Mouse (Mus musculus) hindbrain, embryonic 15.5 days (tissue): ENCODE data around the gene Ccdc160. TPM values are rescaled to one million over a fixed set of nuclear protein-coding genes. Genes with fewer than 3 reads are reported as not detected.

Experiments
- ATAC-seq: fragments of 200-750 bp; cut with Nextera tagmentation; 2 replicates; pipeline ENCODE4 v1.8.0; 2017; ENCODE audit warnings: low read depth, moderate number of reproducible peaks, moderate TSS enrichment; ENCODE audit not compliant: low FRiP score
- H3K27ac ChIP-seq: fragments of 300-500 bp; sonication (generic); replicated peaks from 2 replicates; pipeline ENCODE4 v1.5.1; 2015; ENCODE audit warnings: mild to moderate bottlenecking, inconsistent platforms
- H3K27me3 ChIP-seq: fragments of 300-500 bp; sonication (generic); 2 replicates; pipeline ENCODE4 v1.6.1; 2015; ENCODE audit warnings: control low read depth, inconsistent platforms
- H3K36me3 ChIP-seq: fragments of 300-500 bp; sonication (generic); 2 replicates; pipeline ENCODE4 v1.6.1; 2015; ENCODE audit warnings: control low read depth, inconsistent platforms
- H3K4me1 ChIP-seq: fragments of 300-500 bp; sonication (generic); replicated peaks from 2 replicates; pipeline ENCODE4 v1.6.1; 2015; ENCODE audit warnings: control low read depth, inconsistent platforms
- H3K4me2 ChIP-seq: fragments of 300-500 bp; sonication (generic); 2 replicates; pipeline ENCODE4 v1.6.1; 2015; ENCODE audit warnings: moderate library complexity, mild to moderate bottlenecking, inconsistent platforms
- H3K4me3 ChIP-seq: fragments of 300-500 bp; sonication (generic); 2 replicates; pipeline ENCODE4 v1.5.1; 2015; ENCODE audit warnings: mild to moderate bottlenecking, inconsistent platforms
- H3K9ac ChIP-seq: fragments of 300-500 bp; sonication (generic); 2 replicates; pipeline ENCODE4 v1.6.1; 2015; ENCODE audit warnings: inconsistent platforms
- H3K9me3 ChIP-seq: fragments of 300-500 bp; sonication (generic); 2 replicates; pipeline ENCODE4 v1.6.1; 2016; ENCODE audit warnings: control low read depth, inconsistent platforms
- WGBS: fragments of 180-500 bp; shearing (Covaris S2); methylation state at CpG from one replicate; pipeline ENCODE4 v1.1.7; 2015; 5-methylcytosine and 5-hydroxymethylcytosine counted together
- polyA plus RNA-seq: library from polyadenylated mRNA; unstranded; fragments of >200 nt; fragmentation: Nextera tagmentation; extraction: Ambion mirVana; gene quantifications from 2 replicates; pipeline ENCODE4 v1.2.1, GENCODE M21; 2015

The Ccdc160 gene
- polyA plus RNA-seq = 6.9 and 7.5 TPM in 2 replicates

DNA sequence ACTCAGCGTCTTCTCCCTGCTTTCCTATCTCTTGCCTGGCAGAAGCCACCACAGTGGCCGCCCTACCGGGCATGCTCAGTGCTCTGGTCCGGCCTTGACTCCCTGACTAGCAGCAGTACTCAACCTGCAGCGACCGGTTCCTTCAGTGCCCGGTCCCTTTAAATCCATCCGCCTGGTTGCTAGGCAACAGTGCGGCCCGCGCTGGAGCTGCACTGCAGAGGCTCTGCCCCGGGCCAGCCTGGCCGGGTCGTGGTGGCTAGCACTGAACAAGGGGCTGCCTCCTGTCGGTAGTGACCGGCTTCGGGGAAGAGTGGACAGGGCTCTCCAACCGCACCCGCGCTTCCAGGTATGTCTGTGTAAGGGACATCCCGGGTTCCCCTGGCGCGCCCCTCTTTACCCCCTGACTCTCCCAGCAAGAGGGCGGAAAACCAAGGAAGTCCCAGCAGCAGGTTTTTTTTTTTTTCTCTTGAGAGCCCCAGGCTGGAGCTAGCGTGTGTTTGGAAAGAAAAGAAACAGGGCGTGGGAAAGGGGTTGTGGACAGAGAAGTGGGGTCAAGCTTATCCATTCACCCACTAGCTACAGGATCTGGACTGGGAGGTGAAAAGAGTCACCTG is at the start of gene Ccdc160:
Gene Ccdc160, plus strand, starts transcription at position 221 of the 614 bp plus-strand sequence.
- H3K4me3 ChIP-seq = peak within 1 kb of the TSS; percentile 50
- H3K4me1 ChIP-seq = peaks cover 5% of the 10 kb centered on the region; the same call in 1 of the 2 replicates
- H3K36me3 ChIP-seq = no peaks in the 10 kb centered on the region
- peak; percentile 99 for ATAC-seq
- peak within 1 kb of the TSS; percentile 53 for H3K9ac ChIP-seq
- peak within 1 kb of the TSS; percentile 57 for H3K4me2 ChIP-seq
- no peaks in the 10 kb centered on the region for H3K27me3 ChIP-seq
- peak within 1 kb of the TSS; percentile 70 for H3K27ac ChIP-seq
- no peaks in the 10 kb centered on the region for H3K9me3 ChIP-seq
- WGBS = 14% methylated on average over 26 of the region's 26 CpGs

DNA sequence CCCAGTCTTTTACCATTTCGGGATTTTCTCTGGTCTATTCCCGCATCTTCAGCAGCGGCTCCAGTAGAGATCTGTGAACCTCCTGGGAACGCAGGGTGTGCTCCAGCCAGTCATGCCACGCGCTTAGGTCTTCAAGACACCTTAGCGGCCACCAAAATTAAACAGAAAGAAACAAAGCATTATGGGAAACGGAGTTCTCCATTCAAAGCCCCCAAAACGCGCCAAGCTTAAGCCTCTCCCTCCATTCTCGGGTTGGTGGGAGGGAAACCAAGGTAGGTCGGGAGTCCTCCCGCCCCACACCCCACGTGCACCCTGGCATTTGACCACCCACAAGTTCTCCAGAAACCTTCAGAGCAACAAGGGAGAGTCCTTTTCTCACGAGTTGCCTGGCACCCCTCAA is 47.2 kb upstream of the Ccdc160 start:
- ATAC-seq = no peak
- 16% methylated on average over 15 of the region's 15 CpGs for WGBS
- Histone ChIP-seq H3K27me3 (peaks cover 7% of the 10 kb centered on the region; the same call in 1 of the 2 replicates), H3K9ac (no peak overlapping the region; the same call in 1 of the 2 replicates), H3K27ac (no peak overlapping the region), H3K4me1 (0 out of 2 replicates have a peak, but pooled peaks cover 5% of the 10 kb centered on the region), H3K36me3 (no peaks in the 10 kb centered on the region), H3K4me2 (peak overlapping the region; percentile 96), H3K9me3 (no peaks in the 10 kb centered on the region), H3K4me3 (peak overlapping the region; percentile 48)

DNA sequence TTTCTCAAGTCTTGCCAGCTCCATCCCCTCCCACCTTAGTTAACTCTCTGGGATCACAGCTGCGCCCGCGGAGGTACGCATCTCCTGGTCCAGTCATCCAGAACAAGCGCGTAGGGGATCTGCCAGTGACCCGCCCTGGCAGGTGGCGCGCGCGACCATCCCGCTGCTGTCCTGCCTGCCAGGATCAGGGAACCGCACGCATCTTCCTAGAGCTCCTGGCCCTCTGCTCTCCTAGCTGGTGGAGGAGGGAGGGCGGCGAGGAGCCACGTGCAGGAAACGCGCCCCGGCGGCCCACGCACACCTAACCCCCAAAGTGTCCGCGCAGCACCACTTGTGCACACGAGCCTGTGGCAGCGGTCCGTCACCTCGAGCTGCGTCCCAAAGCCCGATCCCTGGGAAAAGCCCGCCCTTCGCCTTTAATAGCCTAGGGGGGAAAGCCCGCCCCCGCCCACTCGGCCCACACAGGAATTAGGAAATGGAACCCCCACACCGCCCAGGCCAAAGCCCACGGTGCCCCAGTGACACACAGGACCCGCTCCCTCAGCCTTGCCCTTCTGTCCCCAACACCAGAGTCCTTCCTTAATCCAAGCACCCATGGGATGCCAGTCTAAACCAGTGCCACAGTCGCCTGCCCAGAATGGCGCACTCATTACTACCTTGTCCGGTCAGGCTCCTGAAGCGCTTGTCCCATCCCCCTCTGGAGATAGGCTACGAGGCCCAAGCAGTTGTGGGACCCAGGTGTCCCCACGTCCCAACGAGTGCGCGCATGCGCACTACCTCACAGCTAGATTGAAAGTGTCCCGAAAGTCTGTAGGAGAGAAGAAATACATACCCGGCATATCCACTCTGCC is 46.6 kb upstream of the Ccdc160 start:
- 0 out of 2 replicates have a peak, but pooled peaks cover 5% of the 10 kb centered on the region for H3K4me1 ChIP-seq
- 22% methylated on average over 49 of the region's 50 CpGs for WGBS
- ATAC-seq = no peak

DNA sequence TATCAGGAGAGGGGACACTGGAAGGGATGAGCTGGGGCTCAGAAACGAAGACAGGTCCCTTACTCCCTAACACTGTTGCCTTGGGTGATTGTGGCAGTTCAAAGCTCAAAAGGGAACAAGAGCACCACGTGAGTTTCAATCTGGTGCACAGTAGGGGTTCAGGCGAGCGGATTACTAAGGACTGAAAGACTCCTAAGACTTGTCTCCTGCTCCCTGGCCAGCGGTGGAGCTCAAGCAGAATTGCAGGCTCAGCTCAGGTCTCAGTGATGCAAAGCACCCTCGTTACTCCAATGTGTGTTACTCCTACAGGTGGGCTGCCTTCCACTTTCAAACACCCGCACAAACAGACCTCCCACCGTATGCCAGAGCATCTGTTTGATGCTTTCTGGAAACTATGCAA is 45.5 kb upstream of the Ccdc160 start:
- no peaks in the 10 kb centered on the region for H3K9me3 ChIP-seq
- H3K9ac ChIP-seq = no peak overlapping the region
- H3K4me2 ChIP-seq = no peak overlapping the region; the same call in 1 of the 2 replicates
- no peak for ATAC-seq
- H3K27me3 ChIP-seq = peaks cover 7% of the 10 kb centered on the region; the same call in 1 of the 2 replicates
- no peak overlapping the region for H3K4me3 ChIP-seq
- H3K36me3 ChIP-seq = no peaks in the 10 kb centered on the region
- H3K4me1 ChIP-seq = 0 out of 2 replicates have a peak, but pooled peaks cover 5% of the 10 kb centered on the region
- WGBS = 11% methylated on average over 8 of the region's 8 CpGs
- H3K27ac ChIP-seq = no peak overlapping the region

More for the DNA sequence above, 46.6 kb upstream of the Ccdc160 start:
- Histone ChIP-seq H3K27me3 (peaks cover 7% of the 10 kb centered on the region; the same call in 1 of the 2 replicates), H3K9me3 (no peaks in the 10 kb centered on the region), H3K4me2 (peak overlapping the region; percentile 96), H3K36me3 (no peaks in the 10 kb centered on the region), H3K4me3 (peak overlapping the region; percentile 48), H3K27ac (no peak overlapping the region), H3K9ac (peak overlapping the region; percentile 41)

DNA sequence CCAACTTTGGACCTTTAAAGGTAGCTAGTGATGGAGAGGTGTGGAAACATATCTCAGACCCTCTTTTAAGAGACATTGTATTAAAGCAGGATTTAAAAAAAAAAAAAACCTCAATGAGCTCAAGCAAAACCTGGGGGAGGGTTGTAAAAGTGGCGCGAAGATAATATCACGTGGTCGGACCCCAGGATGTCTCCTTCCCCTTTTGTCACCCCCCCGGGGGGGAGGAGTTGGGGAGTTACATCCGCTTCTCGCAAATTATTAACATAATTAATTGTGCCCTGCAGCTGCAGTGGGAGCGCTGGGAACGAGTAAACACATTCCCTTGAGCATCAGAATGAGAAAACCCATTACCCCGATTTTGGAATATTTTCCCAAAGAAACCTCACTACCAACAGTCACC is 45.1 kb upstream of the Ccdc160 start:
- H3K4me1 ChIP-seq = 0 out of 2 replicates have a peak, but pooled peaks cover 5% of the 10 kb centered on the region
- H3K4me3 ChIP-seq = no peak overlapping the region
- no peak for ATAC-seq
- no peaks in the 10 kb centered on the region for H3K9me3 ChIP-seq
- no peak overlapping the region for H3K27ac ChIP-seq
- WGBS = 14% methylated on average over 10 of the region's 10 CpGs
- no peaks in the 10 kb centered on the region for H3K36me3 ChIP-seq
- peaks cover 7% of the 10 kb centered on the region; the same call in 1 of the 2 replicates for H3K27me3 ChIP-seq
- H3K9ac ChIP-seq = no peak overlapping the region
- no peak overlapping the region for H3K4me2 ChIP-seq

DNA sequence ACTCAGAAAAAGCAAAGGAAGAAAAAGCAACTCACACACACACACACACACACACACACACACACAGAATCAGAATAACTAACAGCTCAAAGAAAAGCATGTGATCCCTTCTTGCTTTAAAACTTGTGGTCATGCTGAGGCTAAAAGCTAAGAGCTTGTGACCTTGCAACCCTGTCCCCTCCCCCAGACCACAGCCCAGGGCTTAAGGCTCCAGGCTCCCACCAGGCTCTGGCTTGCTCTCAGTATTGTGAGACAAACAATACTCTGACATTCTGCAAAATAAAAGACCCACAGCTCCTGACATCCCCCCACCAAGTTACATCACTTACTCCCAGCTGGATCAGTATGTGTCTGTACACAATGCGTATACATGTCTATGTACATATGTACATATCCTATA is 44.2 kb upstream of the Ccdc160 start:
- H3K4me1 ChIP-seq = 0 out of 2 replicates have a peak, but pooled peaks cover 5% of the 10 kb centered on the region
- no peak overlapping the region for H3K4me2 ChIP-seq
- no peak for ATAC-seq
- H3K27me3 ChIP-seq = peaks cover 7% of the 10 kb centered on the region; the same call in 1 of the 2 replicates
- H3K4me3 ChIP-seq = no peak overlapping the region
- H3K27ac ChIP-seq = no peak overlapping the region
- no peak overlapping the region for H3K9ac ChIP-seq
- WGBS = 54% methylated on average over 1 of the region's 1 CpGs
- H3K36me3 ChIP-seq = no peaks in the 10 kb centered on the region
- H3K9me3 ChIP-seq = no peaks in the 10 kb centered on the region

DNA sequence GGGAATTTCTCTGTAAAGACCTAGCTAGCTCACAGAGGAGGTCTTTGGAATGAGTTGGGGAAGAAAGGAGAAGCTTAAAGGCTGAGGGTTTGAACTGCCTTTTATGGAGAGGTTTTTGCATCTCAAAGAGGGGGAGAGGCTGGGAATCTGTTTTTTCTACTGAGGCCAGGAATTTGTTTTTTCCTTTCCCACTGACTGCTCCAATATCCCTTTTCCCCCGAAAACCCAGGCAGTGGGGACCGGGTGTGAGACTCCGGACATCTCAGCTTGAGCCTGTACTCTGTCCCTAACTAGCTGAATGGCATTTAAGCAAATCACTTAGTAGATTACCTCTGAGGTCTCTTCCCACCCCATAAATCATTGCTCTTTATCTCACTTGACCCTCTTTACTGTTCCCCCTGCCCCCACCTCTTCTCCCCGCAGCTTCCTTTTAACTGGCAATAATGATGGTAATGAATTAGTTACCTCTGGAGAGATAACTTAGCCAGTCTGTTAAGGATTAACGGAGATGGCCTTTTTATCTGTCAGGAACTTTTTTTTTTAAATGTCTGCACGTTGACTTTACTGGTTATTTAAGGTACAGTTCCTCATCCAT is 37.4 kb upstream of the Ccdc160 start:
- ATAC-seq = no peak
- H3K4me1 ChIP-seq = no peaks in the 10 kb centered on the region
- H3K9me3 ChIP-seq = no peaks in the 10 kb centered on the region
- 19% methylated on average over 6 of the region's 6 CpGs for WGBS
- no peak overlapping the region for H3K9ac ChIP-seq
- no peaks in the 10 kb centered on the region for H3K27me3 ChIP-seq
- no peak overlapping the region for H3K27ac ChIP-seq
- H3K4me2 ChIP-seq = no peak overlapping the region
- no peak overlapping the region for H3K4me3 ChIP-seq
- no peaks in the 10 kb centered on the region for H3K36me3 ChIP-seq

DNA sequence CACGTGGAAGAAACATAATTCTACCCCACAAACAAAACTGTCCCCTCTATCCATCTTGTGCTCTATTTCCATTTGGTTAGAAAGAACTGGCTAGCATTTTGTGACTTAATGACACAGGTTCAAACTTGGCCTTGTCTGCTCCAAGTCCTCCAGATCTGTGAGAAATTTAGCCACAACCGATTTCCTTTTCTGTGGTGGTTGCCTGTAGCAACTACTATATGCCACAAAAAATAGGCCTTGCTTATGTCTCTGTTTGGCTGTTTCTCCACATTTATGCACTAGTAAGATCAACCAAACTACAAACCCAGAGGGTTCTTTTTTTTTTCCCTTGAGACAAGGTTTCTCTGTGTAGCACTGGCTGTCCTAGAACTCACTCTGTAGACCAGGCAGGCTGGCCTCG is 33.8 kb upstream of the Ccdc160 start:
- H3K27ac ChIP-seq = no peak overlapping the region
- no peak overlapping the region for H3K4me3 ChIP-seq
- no peaks in the 10 kb centered on the region for H3K9me3 ChIP-seq
- H3K4me2 ChIP-seq = no peak overlapping the region
- no peaks in the 10 kb centered on the region for H3K36me3 ChIP-seq
- 83% methylated on average over 3 of the region's 3 CpGs for WGBS
- no peak overlapping the region for H3K9ac ChIP-seq
- H3K4me1 ChIP-seq = no peaks in the 10 kb centered on the region
- H3K27me3 ChIP-seq = no peaks in the 10 kb centered on the region
- ATAC-seq = no peak

DNA sequence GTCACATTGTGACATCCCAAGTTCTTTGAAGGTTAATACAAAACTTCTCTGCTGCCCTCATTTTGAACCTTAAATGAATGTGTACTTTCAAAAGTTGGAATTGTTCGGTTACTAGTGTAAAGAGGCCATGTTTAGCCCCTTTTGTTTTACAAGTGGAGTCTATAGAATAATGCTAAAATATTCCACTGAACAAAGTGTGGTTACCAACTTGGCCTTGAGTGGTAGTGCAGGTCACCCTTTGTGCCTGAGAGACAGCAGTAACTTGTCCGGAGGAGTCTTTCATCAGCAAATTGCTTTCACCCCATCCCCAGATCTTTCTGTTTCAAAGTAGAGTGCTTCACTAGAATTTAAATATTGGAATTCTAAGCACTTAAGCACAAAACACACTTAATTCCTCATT is 31.8 kb upstream of the Ccdc160 start:
- no peak for ATAC-seq
- no peak overlapping the region for H3K27ac ChIP-seq
- H3K36me3 ChIP-seq = no peaks in the 10 kb centered on the region
- no peak overlapping the region for H3K4me2 ChIP-seq
- no peak overlapping the region for H3K4me3 ChIP-seq
- no peaks in the 10 kb centered on the region for H3K4me1 ChIP-seq
- H3K9me3 ChIP-seq = no peaks in the 10 kb centered on the region
- 68% methylated on average over 2 of the region's 2 CpGs for WGBS
- H3K27me3 ChIP-seq = no peaks in the 10 kb centered on the region
- no peak overlapping the region for H3K9ac ChIP-seq

DNA sequence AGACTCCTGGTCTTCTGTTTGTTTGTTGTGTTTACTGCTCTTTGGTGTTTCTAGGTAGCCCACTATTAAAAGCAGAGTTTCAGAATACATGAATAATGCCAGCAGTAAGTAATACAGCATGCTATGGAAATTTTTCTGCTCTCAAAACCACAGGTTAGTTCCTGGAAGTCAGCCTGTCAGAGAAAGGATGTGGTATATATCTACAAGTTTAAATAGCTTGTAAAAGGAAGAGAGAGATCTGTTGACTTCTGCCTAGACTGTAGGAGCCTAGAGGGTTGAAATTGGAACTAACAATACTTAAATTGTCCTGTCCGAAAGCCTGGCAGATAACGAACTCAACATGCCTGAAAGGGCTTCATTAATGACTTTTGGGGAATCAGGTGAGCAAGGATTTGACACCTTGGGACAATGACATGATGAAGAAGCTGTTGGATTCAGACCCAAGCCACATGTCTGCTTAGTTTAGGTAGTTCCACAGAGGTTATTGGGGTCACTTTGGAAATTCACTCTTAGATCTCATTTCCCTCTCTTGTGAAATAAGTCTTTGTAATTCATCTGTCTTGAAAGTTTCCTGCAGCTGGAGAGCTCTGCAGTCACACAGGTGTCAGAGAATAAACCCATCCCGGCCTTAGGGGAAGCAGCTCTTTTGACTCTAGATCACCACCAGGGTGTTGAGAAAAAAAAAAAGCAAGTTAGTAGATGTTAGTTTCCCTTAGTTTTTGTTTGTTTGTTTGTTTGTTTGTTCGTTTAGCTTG is 30.6 kb upstream of the Ccdc160 start:
- Histone ChIP-seq H3K9me3 (no peaks in the 10 kb centered on the region), H3K36me3 (no peaks in the 10 kb centered on the region), H3K4me3 (no peak overlapping the region), H3K4me1 (no peaks in the 10 kb centered on the region), H3K27ac (no peak overlapping the region), H3K27me3 (no peaks in the 10 kb centered on the region), H3K4me2 (no peak overlapping the region), H3K9ac (no peak overlapping the region)
- ATAC-seq = no peak
- WGBS = 65% methylated on average over 4 of the region's 4 CpGs

DNA sequence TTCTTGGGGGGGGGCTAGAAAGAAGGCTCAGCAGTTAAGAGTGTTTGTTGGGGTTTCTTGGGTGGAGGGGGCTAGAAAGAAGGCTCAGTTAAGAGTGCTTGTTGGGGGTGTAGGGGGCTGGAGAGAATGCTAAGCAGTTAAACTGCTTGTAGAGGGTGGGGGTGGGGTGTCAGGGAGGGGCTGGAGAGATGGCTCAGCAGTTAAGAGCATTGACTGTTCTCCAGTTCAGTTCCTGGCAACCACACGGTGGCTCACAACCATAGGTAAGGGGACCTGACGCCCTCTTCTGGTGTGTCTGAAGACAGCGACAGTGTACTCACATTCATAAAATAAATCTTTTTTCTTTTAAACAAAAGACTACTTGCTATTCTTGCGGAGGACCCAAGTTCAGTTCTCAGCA is 28.8 kb upstream of the Ccdc160 start:
- no peak for ATAC-seq
- 63% methylated on average over 4 of the region's 4 CpGs for WGBS

More for the DNA sequence above, 28.8 kb upstream of the Ccdc160 start:
- Histone ChIP-seq H3K9ac (no peak overlapping the region), H3K4me2 (no peak overlapping the region), H3K27me3 (no peaks in the 10 kb centered on the region), H3K9me3 (no peaks in the 10 kb centered on the region), H3K36me3 (no peaks in the 10 kb centered on the region), H3K4me3 (no peak overlapping the region), H3K4me1 (no peaks in the 10 kb centered on the region), H3K27ac (no peak overlapping the region)
